Mouse (Mus musculus) heart, postnatal 0 days (tissue): ENCODE results near the gene Zdhhc12.

ENCODE experiments used
- CTCF ChIP-seq: IDR thresholded peaks from 2 replicates; pipeline ENCODE4 v1.5.1; 2016; ENCODE audit warnings: antibody characterized with exemption, control low read depth, low read depth
- EP300 ChIP-seq: IDR thresholded peaks from 2 replicates; pipeline ENCODE4 v1.6.1; 2016; ENCODE audit warnings: antibody characterized with exemption, low read depth

DNA sequence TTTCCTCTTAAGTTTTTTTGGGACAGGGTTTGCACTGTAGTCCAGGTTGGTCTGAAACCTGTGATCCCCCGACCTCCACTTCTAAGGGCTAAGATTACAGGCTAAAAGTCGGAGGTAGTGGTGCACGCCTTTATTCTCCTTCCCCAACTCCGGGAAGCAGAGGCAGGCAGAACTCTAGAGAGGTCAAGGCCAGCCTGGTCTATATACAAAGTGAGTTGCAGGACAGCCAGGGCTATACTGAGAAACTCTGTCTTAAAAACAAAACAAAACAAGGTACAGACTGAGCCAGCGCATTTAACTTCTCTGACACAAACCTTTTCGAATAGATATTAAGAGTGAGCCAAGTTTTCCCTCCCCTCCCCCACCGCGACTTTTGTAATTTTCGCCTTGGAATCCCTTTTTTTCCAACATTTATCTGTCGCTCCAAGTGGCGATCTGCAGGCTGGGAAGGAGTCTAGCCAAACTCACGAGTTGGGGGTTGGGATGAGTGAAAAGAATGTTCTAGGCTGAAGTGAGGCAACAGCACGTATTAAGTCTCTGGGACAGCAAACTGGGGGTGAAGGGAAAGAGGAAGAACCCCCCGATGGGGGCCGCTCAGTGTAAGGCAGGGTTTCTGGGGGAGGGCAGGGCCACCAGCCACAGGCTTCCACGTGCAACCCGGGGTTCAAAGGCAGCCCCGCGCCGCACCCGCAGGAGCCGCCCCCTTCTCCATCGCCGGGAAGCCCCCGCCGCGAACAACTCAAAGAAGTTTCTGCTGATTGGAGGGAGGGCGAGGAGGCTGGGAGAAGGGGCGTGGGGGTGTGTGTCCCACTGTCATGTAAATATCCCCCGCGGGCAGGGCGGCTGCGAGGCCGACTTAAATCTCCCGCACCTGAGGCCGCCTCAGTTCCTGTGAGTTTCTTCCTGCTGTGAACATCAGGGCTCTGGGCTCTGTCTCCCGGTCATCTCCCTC lies 32.0 kb downstream of the Zdhhc12 start:
- no peak for TF ChIP-seq EP300
- TF ChIP-seq CTCF: no peak
